Mouse (Mus musculus) bone marrow, adult 2 months (tissue): ENCODE data around the gene Commd7. TPM values are rescaled to one million over a fixed set of nuclear protein-coding genes. Genes with fewer than 3 reads are reported as not detected.
"Not testable (repeated sequence)": the region's sequence is repeated elsewhere in the genome, so short reads cannot be mapped to it uniquely, and the experiment has no call there.

Experiments
- H3K27ac ChIP-seq: fragments of 200-500 bp; 2 replicates; pipeline ENCODE4 v1.5.1; 2012; ENCODE audit warnings: low read depth, mild to moderate bottlenecking, control low read depth, inconsistent platforms, low read length; ENCODE audit not compliant: control insufficient read depth, poor library complexity, insufficient read depth
- H3K4me1 ChIP-seq: fragments of 200-500 bp; 2 replicates; pipeline ENCODE4 v1.6.1; 2011; ENCODE audit warnings: low read length; ENCODE audit not compliant: control insufficient read depth, insufficient read depth
- H3K4me3 ChIP-seq: fragments of 200-500 bp; replicated peaks from 2 replicates; pipeline ENCODE3; 2011; ENCODE audit warnings: mild to moderate bottlenecking, low read depth, low read length, control low read depth; ENCODE audit not compliant: control insufficient read depth
- CTCF ChIP-seq: fragments of 200-500 bp; IDR thresholded peaks from 2 replicates; pipeline ENCODE4 v1.5.1; 2011; ENCODE audit warnings: low read length, control low read depth; ENCODE audit not compliant: control insufficient read depth, insufficient read depth
- POLR2A ChIP-seq: fragments of 200-500 bp; IDR thresholded peaks from 2 replicates; pipeline ENCODE4 v1.6.1; 2011; ENCODE audit warnings: low read depth, mild to moderate bottlenecking, control low read depth, low read length, borderline replicate concordance; ENCODE audit not compliant: control insufficient read depth
- WGBS: fragments of 180-500 bp; shearing (Covaris S2); methylation state at CpG from one replicate; pipeline ENCODE4 v1.1.7; 2018; 5-methylcytosine and 5-hydroxymethylcytosine counted together
- polyA plus RNA-seq: library from polyadenylated mRNA; stranded (reverse); fragments of >200 nt; gene quantifications from 2 replicates; pipeline ENCODE4 v1.2.4, GENCODE M21; 2011; ENCODE audit warnings: low replicate concordance; ENCODE audit not compliant: missing spikeins, insufficient read depth, insufficient read length

The Commd7 gene
- polyA plus RNA-seq, 1 experiment = 22.0 TPM

- TF ChIP-seq POLR2A (no peak), CTCF (no peak)
- H3K4me3 ChIP-seq = no peak overlapping the region
- H3K27ac ChIP-seq = no peak overlapping the region
- WGBS = 75% methylated on average over 7 of the region's 7 CpGs
- H3K4me1 ChIP-seq = no peaks in the 10 kb centered on the region
Measured at GRCm38 (mm10) chr2:153665401-153665800, 32.8 kb upstream of the Commd7 start.

GRCm38 (mm10) chr2:153660616-153661015 is 28.0 kb upstream of the Commd7 start:
- Histone ChIP-seq H3K27ac (no peak overlapping the region), H3K4me1 (no peaks in the 10 kb centered on the region), H3K4me3 (no peak overlapping the region)
- TF ChIP-seq POLR2A (no peak), CTCF (no peak)
- WGBS = 83% methylated on average over 3 of the region's 3 CpGs

- H3K27ac ChIP-seq, H3K4me1 ChIP-seq, H3K4me3 ChIP-seq: not testable (repeated sequence)
- WGBS = 87% methylated on average over 8 of the region's 8 CpGs
Measured at GRCm38 (mm10) chr2:153657659-153658058, 25.1 kb upstream of the Commd7 start.

GRCm38 (mm10) chr2:153651681-153652080 is 19.1 kb upstream of the Commd7 start:
- TF ChIP-seq CTCF (no peak), POLR2A (no peak)
- no peak overlapping the region for H3K4me3 ChIP-seq
- H3K27ac ChIP-seq = no peak overlapping the region
- H3K4me1 ChIP-seq = peaks cover 3% of the 10 kb centered on the region
- 85% methylated on average over 3 of the region's 3 CpGs for WGBS

- TF ChIP-seq POLR2A = no peak
- no peak for TF ChIP-seq CTCF
- peak overlapping the region; percentile 79 for H3K4me3 ChIP-seq
- peaks cover 3% of the 10 kb centered on the region for H3K4me1 ChIP-seq
- 2% methylated on average over 28 of the region's 28 CpGs for WGBS
- no peak overlapping the region for H3K27ac ChIP-seq
Measured at GRCm38 (mm10) chr2:153650014-153650687, 17.6 kb upstream of the Commd7 start.

- TF ChIP-seq CTCF (no peak), POLR2A (peak; percentile 38; the same call in 1 of the 2 replicates)
- 1% methylated on average over 91 of the region's 93 CpGs for WGBS
- Histone ChIP-seq H3K4me3 (peak within 1 kb of the TSS; percentile 79), H3K27ac (no peak within 1 kb of the TSS), H3K4me1 (peaks cover 3% of the 10 kb centered on the region)
Measured at GRCm38 (mm10) chr2:153649298-153650013, 16.9 kb upstream of the Commd7 start, which contains the start of gene Dnmt3b. Gene Dnmt3b, plus strand, starts transcription at chr2:153649450.

- no peak for TF ChIP-seq CTCF
- TF ChIP-seq POLR2A = no peak
- WGBS = 32% methylated on average over 14 of the region's 14 CpGs
- Histone ChIP-seq H3K4me1 (peaks cover 3% of the 10 kb centered on the region), H3K4me3 (peak overlapping the region; percentile 62), H3K27ac (no peak overlapping the region)
Measured at GRCm38 (mm10) chr2:153648773-153649297, 16.3 kb upstream of the Commd7 start.

- 69% methylated on average over 6 of the region's 6 CpGs for WGBS
- Histone ChIP-seq H3K4me1 (no peaks in the 10 kb centered on the region), H3K4me3 (no peak overlapping the region), H3K27ac (no peak overlapping the region)
- TF ChIP-seq CTCF (no peak), POLR2A (no peak)
Measured at GRCm38 (mm10) chr2:153642999-153643398, 10.4 kb upstream of the Commd7 start.

- TF ChIP-seq POLR2A (no peak), CTCF (no peak)
- Histone ChIP-seq H3K27ac (no peak overlapping the region), H3K4me1 (no peaks in the 10 kb centered on the region), H3K4me3 (no peak overlapping the region)
- 49% methylated on average over 3 of the region's 3 CpGs for WGBS
Measured at GRCm38 (mm10) chr2:153642496-153642895, 9.9 kb upstream of the Commd7 start.
